Mouse (Mus musculus) kidney, postnatal 14 days (tissue): ENCODE data around the gene Cycs.

Experiments used
- DNase-seq: peaks from one replicate; pipeline ENCODE4 v3.0.0; 2022; ENCODE audit warnings: mixed read lengths

Cycs gene

DNA sequence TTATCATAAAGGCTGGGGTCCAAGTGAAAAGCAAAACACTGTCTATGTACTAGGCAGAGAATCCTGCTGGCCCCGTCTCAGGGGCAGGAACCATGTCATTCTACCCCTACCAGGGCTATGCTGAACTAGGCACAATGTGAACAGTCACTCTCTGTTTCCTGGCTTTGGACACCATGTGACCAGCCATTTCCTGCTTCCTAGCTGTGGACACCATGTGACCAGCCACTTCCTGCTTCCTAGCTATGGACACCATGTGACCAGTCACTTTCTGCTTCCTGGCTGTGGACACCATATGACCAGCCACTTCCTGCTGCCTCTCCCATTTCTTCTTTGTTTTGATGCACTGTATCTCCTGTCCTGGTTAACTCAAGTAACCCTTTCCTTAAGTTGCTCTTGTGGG, 23.8 kb downstream of the Cycs start:
- DNase-seq = no peak

DNA sequence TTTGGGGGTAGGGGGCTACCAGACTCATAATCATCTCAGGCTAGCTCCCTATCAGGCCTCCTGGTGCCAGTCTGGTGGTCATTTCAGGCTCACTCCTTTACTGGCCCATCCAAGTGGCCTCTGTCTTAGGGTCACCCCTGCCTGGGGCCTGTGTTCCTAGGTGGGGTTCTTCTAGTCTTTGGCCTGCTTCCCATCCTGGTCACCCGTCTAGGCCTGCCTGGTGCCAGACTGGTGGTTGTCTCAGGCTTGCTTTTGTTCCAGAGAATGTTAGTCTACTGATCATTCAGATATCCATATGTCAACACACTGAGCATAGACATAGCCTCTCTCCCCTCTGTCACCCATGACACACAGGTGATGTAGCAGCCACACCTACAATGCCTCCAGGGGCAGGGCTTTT, 26.7 kb downstream of the Cycs start:
- no peak for DNase-seq

DNA sequence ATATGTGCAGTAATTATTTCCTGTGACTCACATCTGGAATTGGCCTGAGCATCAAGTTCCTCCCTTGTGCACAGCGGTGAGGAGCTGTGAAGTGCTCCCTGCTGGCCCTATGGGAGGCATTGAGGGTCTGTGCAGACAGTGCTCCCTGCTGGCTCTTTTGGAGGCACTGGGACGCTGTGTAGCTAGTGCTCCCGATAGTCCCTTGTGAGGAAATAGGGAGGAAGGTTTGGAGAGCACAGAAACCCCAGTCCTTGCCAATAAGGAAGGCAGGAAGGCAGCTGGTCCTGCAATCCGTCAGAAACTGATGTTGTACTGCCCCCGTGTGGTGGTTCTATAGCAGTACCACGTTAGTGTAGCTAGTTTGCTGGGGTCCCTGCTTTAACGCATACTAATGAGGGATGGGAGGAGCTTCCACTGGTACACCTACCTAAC, 29.9 kb downstream of the Cycs start:
- peak; percentile 81 for DNase-seq

DNA sequence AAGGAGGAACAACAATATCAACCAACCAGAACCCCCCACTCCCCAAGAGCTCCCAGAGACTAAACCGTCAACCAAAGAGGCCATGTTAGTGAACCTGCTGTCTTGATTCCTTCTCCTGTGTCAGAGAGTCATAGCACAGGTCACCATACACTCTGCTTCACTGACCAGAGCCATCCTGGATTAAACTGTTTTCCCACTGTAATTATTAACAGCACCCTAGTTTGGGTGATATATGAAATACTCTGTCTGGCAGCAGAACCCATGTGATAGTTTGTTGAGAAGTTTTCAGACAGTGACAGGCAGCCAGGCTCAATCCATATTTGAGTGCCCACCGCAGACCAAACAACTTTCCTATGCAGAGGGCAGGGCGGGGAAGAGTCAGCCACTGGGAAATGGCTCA, 31.0 kb downstream of the Cycs start:
- no peak for DNase-seq

DNA sequence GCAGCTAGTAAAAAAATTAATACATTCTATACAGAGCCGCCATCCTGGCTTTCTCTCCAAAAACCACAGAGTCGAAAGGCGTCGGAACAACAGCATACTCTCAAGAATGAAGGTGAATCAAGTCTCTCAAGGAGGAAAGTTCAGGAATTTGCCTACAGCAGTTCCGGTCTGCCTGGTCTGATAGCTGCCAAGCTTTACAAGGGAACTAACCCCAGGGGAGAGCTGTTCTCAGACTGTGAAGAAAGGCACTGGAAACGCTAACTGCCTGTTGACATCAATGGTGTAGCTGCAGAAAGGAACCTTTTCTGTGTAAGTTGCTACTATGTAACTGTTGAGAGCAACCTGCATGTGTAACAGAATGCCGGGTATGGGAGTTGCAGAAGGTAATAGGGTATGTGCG, 34.4 kb downstream of the Cycs start:
- DNase-seq = peak; percentile 30

DNA sequence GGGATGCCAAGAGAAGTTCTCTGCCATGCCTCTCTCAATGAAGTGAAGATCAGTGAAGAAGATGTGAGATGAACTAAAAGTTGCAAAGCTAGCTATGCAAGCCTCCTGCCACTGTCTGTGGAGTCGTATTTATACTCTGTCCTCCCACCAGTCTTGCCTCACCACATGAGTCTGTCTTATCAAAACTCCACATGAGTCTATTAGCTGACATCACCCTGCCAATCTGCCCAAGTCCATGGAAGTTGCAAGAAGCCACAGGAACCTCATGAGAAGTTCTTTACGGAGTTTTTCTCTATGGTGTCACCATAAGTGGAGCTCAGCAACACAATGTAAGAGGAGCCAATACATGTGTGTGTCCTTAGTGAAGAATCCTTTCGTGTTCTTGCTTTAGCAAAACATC, 35.3 kb downstream of the Cycs start:
- no peak for DNase-seq

DNA sequence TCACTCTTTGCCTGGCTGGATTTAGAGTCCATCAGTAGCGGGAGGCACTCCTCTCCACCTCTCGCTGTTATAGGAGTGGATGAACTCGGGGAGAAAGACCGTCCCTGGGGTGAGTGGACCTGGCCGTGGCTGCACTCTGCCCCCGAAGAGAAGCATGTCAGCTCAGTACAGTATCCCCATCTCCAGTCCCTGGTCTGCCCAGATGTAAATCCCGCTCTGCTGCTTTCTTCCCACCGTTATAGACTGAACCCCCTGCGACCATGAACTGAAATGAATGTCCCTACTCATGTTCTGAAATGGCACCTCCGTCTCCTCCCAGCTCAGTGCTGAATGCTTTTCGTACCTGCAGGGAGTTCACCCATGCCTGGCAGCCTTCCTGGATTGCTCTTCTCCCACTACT, 37.1 kb downstream of the Cycs start:
- DNase-seq = no peak

DNA sequence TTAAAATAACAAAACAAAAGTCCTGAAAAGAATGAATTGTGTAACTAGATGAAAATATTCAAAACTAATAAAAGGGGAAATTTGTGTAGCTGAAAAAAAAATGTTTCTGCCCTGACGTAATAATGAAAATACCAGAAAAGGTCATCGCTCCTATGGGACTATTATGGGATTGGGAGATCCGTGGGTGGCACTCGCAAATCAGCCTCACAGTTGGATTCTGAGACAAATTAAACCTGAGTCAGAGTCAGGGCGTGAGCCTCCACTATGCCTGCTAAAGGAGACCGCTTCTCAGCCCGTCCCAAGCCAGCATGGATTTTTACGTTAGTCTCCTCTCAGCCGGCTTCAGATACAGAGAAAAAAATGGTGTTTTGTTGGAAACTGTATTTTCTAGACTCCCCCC, 38.9 kb downstream of the Cycs start:
- no peak for DNase-seq

DNA sequence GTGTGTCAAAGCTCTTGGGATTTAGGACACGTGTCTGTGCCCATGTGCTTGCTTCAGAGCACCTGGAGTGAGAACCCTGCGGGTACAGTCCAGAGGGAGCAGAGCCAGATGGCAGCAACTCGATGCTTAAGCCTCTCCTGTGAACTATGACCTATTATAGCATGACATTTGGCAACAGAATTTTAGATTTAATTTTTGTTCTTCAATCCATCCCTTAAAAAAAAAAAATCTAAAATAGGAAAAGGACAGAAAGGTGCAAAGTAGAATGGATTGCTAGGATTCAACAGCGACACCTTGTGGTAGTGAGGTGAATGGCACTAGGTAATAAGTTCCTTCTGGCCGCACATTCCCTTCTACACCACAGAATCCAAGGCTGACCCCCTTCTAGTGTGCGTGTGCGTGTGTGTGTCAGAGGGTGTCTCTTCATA, 39.7 kb downstream of the Cycs start:
- DNase-seq = peak; percentile 81

DNA sequence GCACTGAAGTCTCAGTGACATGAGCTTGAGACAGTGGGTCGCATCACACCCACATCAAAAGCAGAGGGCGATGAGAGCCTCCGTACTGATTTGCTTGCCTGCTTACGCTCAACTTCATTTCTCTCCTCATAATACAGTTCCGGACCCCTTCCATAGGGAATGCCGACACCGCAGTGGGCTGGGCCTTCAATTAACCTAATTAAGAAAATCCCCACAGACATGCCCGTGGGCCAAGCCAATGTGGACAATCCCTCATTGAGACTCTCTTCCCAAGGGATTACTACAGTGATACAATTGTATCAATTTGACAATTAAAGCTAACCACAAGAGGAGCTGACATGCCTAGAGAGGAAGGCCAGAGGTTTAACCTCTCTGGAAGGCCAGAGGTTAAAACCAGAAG, 40.5 kb downstream of the Cycs start:
- DNase-seq = no peak

DNA sequence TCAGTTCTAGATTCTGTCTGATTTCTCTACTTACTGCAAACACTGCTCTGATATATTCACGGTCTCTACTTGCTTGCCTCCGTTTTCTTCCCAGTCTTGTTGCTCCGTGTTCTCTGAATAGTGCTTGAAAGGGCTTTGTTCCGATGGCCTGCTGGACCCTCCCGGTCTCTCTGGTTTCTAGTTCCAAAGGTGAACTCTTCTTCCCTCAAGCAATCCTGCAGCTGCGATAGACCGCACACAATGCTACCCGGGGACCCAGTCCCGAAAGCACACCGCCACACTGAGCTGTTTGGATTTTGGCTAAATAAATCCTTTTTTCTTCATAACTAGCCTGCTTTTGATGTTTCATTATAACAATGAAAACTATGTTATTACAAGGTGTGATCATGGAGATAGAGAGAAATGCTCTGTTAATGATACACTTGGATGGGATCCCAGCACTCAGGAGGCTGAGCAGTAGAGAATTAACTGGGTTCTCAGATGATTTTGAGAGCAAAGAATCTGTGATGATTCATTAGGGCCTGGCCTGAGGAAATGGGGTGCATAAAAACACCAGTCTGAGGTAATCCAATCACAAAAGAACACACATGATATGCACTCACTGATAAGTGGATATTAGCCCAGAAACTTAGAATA, 42.0 kb downstream of the Cycs start:
- DNase-seq = no peak

DNA sequence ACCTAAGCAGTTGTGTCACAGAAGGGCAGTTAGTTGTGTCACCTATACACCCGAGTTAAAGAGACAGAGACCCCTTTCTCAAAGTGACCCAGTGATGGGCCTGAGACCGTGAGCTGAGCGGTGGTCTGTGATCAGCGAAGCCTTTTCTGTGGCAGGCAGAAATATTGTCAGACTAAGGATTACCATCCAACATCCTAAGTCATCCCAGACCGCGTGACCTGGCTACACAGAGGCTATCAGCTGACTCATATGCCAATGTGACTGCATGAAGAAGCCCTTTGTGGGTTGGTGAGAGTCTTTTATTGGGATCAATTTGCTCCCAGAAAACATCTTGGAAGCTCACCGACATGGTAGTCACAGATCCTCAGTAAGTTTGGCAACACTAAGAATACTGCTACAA, 43.6 kb downstream of the Cycs start:
- no peak for DNase-seq

DNA sequence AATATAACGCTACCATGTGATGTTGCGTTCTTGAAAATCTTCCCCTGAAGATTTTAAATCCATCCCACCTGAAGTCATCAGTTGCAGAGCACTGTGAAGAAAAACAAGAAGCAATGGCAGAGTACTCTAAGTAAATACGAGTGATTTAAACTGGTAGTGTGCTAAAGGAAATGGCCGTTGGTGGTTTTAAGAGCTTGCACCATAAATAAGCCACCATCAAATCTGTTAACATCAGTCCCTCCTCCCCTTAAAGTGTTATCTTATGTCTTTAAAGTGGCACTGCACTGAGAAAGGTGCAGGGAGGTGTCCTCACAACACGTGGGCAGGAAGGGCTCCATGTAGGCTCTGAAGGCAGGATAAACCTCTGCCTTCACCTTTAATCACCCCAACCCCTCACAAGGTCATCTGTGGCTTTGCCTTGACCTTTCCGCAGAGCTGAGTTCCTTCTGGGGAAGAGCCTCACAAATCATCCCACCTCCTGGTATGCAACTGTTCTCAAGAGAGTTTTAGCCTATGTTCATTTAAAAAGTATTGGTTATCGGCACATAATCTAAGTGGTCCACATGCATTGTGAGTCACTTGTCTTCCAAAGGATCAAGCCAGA, 44.7 kb downstream of the Cycs start:
- DNase-seq = no peak

DNA sequence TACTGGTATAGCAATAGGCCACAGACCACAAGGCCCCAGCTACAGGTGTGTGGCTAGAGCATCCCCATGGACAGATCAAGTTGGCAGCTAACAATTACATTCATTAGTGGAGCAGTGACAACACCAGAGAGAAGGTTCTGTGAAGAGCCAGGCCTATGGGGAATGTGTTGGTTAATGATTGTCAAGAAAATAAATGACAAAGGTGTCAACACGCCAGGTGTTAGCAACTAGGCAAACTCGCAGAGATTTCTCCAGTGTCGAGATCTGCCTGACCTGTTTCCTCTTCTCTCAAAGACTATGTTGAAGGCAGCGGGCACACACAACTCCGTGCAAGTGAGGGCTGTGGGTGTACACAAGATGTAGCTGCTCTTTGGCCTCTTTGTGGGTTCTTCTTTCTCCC, 46.2 kb downstream of the Cycs start:
- no peak for DNase-seq

DNA sequence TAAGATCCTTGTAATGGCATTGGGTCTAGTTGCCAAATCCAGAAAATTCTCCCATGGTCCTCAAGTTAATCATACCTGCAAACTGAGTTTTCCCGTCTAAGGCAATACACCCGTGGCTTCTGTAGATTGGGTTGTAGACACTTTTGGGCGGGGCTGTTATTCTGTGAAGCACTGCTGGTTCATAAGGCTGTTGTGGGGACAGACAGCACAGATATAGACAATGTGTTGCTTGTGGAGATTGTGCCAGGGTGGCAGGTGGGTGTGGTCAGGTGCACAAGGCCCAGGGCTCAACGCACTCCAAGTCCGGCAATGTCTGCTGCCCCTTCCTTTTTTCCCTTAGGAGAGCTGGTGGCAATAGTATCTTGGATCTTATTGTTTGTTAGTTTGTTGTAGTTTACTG, 48.0 kb downstream of the Cycs start:
- DNase-seq = no peak
